Mouse (Mus musculus): ENCODE results near the gene Sesn1. TPM values are rescaled to one million over a fixed set of nuclear protein-coding genes. Genes with fewer than 3 reads are reported as not detected.
"Not testable (repeated sequence)": the region's sequence is repeated elsewhere in the genome, so short reads cannot be mapped to it uniquely, and the experiment has no call there.

Gene Sesn1
- polyA plus RNA-seq, 1 experiment = 26.3 TPM

DNA sequence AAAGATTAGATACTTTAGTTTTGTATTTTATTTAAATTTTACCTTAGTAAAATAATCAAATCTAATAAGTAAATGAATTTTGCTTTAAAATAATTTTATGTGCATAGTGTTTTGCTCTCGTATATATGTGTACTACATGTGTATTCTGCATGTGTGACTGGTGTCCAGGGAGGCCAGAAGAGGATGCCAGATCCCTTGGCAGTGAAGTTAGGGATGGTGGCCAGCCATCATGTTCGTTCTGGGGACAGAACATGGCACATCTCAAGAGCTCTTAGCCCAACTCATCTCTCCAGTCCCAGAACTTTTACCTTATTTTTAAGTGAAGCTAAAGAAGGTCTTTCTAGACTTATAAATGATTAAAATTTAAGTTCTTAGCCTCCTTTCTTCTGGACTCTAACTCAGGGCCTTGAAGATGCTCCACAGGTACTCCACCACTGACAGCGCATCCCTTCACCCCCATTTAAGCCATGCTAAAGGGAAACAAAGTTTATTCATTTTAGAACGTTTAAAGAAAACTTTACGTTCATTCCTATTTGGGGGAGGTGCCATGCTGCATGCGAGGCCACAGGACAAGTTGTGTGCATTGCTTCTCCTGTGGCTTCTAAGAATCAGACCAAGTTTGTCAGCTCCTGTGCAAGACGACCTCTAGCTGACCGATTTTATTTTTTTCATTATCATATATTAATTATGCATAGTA lies 8.4 kb downstream of the Sesn1 start:
- 83% methylated on average over 8 of the region's 8 CpGs for WGBS
- H3K4me3 ChIP-seq (replicated peaks; ENCODE audit: control insufficient read depth, low read depth, low read length) = no peak overlapping the region
- peaks cover 4% of the 10 kb centered on the region for H3K4me1 ChIP-seq (ENCODE audit: control insufficient read depth, insufficient read depth, low read length)

DNA sequence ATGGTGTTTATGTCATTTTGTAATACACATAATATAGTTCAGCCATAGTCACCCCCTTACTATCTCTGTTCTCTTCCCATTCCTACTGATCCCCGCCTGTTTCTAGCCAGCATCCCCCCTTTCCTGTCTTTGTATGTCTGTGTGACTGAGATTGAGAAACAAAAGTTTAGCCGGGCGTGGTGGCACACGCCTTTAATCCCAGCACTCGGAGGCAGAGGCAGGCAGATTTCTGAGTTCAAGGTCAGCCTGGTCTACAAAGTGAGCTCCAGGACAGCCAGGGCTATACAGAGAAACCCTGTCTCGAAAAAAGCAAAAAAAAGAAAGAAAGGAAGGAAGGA lies 9.0 kb downstream of the Sesn1 start:
- H3K4me1 ChIP-seq (ENCODE audit: control insufficient read depth, insufficient read depth, low read length); H3K27ac ChIP-seq (ENCODE audit: control insufficient read depth, insufficient read depth, low read depth, low read length, poor library complexity); H3K4me3 ChIP-seq (replicated peaks; ENCODE audit: control insufficient read depth, low read depth, low read length): not testable (repeated sequence)
- WGBS = 74% methylated on average over 6 of the region's 6 CpGs

More for the DNA sequence above, 8.4 kb downstream of the Sesn1 start:
- TF ChIP-seq CTCF (IDR thresholded peaks at IDR 0.05; ENCODE audit: control insufficient read depth, insufficient read depth, low read length) (no peak), POLR2A (IDR thresholded peaks at IDR 0.05; ENCODE audit: borderline replicate concordance, control insufficient read depth, low read depth, low read length) (no peak)
- no peak overlapping the region for H3K27ac ChIP-seq (ENCODE audit: control insufficient read depth, insufficient read depth, low read depth, low read length, poor library complexity)

DNA sequence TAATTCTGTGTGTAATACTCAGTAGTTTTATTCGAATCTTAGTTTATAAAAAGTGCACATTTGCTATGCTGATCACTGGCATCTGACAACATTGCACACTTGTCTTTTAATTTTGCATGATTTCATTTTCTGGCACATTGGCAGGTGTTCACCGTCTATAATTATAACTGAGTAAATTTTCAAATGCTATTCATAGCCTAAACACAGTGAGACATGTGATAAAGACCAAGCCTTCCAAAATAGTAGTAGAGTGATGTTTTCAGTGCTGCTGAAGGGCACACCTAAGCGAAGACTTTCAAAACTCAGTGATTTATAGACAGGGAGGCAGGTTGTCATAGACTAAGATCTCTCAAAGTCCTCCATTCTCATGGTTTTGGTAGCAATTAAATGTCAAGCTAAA lies 9.6 kb downstream of the Sesn1 start:
- TF ChIP-seq CTCF (IDR thresholded peaks at IDR 0.05; ENCODE audit: control insufficient read depth, insufficient read depth, low read length) = no peak
- TF ChIP-seq POLR2A (IDR thresholded peaks at IDR 0.05; ENCODE audit: borderline replicate concordance, control insufficient read depth, low read depth, low read length) = no peak
- Histone ChIP-seq H3K4me1 (ENCODE audit: control insufficient read depth, insufficient read depth, low read length) (peaks cover 2% of the 10 kb centered on the region; the same call in 1 of the 2 replicates), H3K4me3 (replicated peaks; ENCODE audit: control insufficient read depth, low read depth, low read length) (no peak overlapping the region), H3K27ac (ENCODE audit: control insufficient read depth, insufficient read depth, low read depth, low read length, poor library complexity) (no peak overlapping the region)
- 86% methylated on average over 3 of the region's 3 CpGs for WGBS

DNA sequence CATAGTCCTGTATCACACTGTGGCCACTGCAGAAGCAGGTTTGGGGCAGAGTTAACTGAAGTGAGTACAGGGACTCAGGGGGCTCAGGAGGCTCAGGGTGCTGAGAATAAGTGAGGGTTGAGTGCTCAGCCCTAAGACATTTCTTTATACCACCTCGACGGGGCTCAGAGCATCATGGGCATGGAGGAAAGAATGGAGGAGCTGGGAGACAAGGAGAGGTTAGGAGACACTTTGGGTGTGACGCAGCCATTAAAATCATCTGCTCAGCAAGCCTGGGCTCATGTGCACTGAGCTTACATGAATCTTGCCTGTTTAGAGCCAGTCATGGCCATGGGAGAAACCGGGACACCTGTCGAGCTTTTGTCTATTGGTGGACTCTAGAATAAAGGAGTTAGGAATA lies 10.7 kb downstream of the Sesn1 start:
- no peak for TF ChIP-seq CTCF (IDR thresholded peaks at IDR 0.05; ENCODE audit: control insufficient read depth, insufficient read depth, low read length)
- no peaks in the 10 kb centered on the region; the same call in 1 of the 2 replicates for H3K4me1 ChIP-seq (ENCODE audit: control insufficient read depth, insufficient read depth, low read length)
- no peak overlapping the region for H3K4me3 ChIP-seq (replicated peaks; ENCODE audit: control insufficient read depth, low read depth, low read length)
- H3K27ac ChIP-seq (ENCODE audit: control insufficient read depth, insufficient read depth, low read depth, low read length, poor library complexity) = no peak overlapping the region
- WGBS = 94% methylated on average over 5 of the region's 5 CpGs

DNA sequence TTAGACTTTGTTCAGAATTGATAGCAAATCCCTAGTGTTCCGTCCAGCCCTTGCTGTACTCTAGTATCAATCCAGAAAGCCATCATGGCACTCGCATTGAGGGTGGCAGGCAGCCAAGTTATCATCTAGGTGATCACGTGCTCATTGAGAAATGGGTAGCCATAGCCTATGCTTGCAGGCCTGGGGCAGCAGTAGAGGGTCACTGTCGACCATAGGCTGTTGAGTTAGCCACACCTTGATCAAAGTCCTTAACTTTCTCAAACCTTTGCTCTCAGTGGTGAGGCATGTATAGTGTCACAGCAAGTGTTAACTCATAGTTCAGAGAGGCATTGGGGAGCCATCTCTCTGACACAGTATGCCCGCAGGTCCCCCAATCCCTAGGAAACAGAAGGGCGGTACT lies 11.4 kb downstream of the Sesn1 start:
- WGBS = 84% methylated on average over 6 of the region's 6 CpGs
- no peak overlapping the region for H3K4me3 ChIP-seq (replicated peaks; ENCODE audit: control insufficient read depth, low read depth, low read length)
- H3K4me1 ChIP-seq (ENCODE audit: control insufficient read depth, insufficient read depth, low read length) = no peaks in the 10 kb centered on the region; the same call in 1 of the 2 replicates
- H3K27ac ChIP-seq (ENCODE audit: control insufficient read depth, insufficient read depth, low read depth, low read length, poor library complexity) = no peak overlapping the region
- TF ChIP-seq POLR2A (IDR thresholded peaks at IDR 0.05; ENCODE audit: borderline replicate concordance, control insufficient read depth, low read depth, low read length) = no peak
- no peak for TF ChIP-seq CTCF (IDR thresholded peaks at IDR 0.05; ENCODE audit: control insufficient read depth, insufficient read depth, low read length)

DNA sequence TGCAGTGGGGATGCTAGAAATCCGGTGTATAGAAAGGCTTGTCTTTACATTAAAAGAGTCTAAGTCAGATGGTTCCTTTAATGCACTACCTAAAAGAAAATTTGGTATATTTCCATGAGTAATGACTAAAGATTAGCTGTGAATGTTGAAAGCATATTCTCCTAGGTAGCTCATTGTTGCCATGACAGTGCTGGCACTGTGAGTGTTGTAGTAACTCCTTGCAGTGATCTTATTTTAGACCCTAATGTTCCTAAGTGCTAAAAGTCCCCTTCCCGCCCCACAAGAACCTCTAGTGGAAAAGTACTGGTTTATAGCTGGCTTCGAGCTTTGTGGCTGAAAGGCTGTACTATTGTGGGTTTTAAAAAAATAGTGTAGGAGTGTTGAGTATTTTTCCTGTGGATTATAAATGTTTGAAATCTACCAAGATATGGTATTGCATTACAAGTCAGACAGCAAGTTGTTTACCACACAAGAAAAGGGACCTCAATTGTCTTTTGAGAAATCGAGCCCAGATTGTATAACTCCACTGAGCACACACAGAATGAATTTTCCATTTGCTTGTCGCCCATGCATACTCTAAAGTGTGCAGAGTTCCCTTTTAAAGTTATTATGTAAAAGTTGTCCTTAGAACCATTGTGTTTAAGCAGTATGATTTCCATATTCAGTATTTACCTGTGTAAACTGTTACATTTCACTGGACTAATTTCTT lies 13.0 kb downstream of the Sesn1 start:
- TF ChIP-seq POLR2A (IDR thresholded peaks at IDR 0.05; ENCODE audit: borderline replicate concordance, control insufficient read depth, low read depth, low read length) (no peak), CTCF (IDR thresholded peaks at IDR 0.05; ENCODE audit: control insufficient read depth, insufficient read depth, low read length) (no peak)
- H3K4me1 ChIP-seq (ENCODE audit: control insufficient read depth, insufficient read depth, low read length) = no peaks in the 10 kb centered on the region; the same call in 1 of the 2 replicates
- WGBS = 53% methylated on average over 5 of the region's 5 CpGs
- no peak overlapping the region for H3K27ac ChIP-seq (ENCODE audit: control insufficient read depth, insufficient read depth, low read depth, low read length, poor library complexity)
- no peak overlapping the region for H3K4me3 ChIP-seq (replicated peaks; ENCODE audit: control insufficient read depth, low read depth, low read length)

DNA sequence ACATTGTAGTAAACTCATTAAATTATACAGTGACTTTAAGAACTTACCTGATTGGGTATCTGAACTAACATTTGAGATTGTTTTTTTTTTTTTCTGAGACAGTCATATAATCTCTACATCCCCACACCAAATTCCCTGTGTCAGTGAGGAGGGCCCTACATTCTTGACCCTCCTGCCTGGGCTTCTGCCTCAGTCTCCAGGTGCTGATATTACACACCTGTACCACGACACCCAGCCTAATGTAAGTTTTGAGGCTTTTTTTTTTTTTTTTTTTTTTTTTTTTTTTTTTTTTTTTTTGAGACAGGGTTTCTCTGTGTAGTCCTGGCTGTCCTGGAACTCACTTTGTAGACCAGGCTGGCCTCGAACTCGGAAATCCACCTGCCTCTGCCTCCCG lies 13.5 kb downstream of the Sesn1 start:
- H3K4me1 ChIP-seq (ENCODE audit: control insufficient read depth, insufficient read depth, low read length); H3K4me3 ChIP-seq (replicated peaks; ENCODE audit: control insufficient read depth, low read depth, low read length); H3K27ac ChIP-seq (ENCODE audit: control insufficient read depth, insufficient read depth, low read depth, low read length, poor library complexity): not testable (repeated sequence)
- WGBS = 80% methylated on average over 4 of the region's 4 CpGs

DNA sequence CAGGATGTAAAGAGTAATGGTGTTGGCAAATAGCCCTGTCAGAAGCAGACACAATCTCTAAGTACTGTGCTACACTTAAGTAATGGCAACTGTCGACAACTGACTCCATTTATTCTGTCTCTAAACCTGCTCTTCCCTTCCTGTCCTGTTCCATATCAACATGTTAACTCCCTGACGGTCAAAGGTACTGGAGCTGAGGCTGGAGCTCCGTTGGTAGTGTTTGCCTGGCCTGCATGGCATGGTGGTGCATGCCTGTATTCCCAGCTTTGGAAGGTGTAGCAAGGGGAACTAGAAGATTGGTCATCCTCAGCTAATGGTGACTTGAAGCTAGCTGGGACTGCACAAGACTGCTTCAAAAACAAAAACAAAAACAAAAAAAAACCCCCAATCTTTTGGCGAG lies 14.2 kb downstream of the Sesn1 start:
- 77% methylated on average over 4 of the region's 4 CpGs for WGBS
- TF ChIP-seq CTCF (IDR thresholded peaks at IDR 0.05; ENCODE audit: control insufficient read depth, insufficient read depth, low read length) (no peak), POLR2A (IDR thresholded peaks at IDR 0.05; ENCODE audit: borderline replicate concordance, control insufficient read depth, low read depth, low read length) (no peak)
- Histone ChIP-seq H3K4me1 (ENCODE audit: control insufficient read depth, insufficient read depth, low read length) (no peaks in the 10 kb centered on the region; the same call in 1 of the 2 replicates), H3K27ac (ENCODE audit: control insufficient read depth, insufficient read depth, low read depth, low read length, poor library complexity) (no peak overlapping the region), H3K4me3 (replicated peaks; ENCODE audit: control insufficient read depth, low read depth, low read length) (no peak overlapping the region)

DNA sequence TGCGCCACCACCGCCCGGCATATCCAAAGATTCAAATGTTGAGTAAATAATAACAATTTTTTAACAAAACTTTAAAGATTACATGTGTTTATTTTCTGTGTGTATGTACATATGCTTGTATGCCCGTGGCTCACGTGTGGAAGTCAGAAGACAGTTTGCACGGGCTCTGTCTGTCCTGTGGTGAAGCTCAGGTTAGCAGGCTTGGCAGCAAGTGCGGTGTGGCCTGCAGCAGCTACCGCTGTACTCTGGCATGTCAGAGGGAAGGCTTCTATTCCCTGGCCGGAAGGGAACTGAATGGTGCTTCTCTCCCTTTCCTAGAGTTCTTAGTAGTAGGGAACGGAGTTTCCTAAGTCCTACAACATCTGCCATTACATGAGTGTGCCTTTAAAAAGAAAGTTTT lies 15.3 kb downstream of the Sesn1 start:
- Histone ChIP-seq H3K4me3 (replicated peaks; ENCODE audit: control insufficient read depth, low read depth, low read length) (no peak overlapping the region), H3K4me1 (ENCODE audit: control insufficient read depth, insufficient read depth, low read length) (no peaks in the 10 kb centered on the region; the same call in 1 of the 2 replicates), H3K27ac (ENCODE audit: control insufficient read depth, insufficient read depth, low read depth, low read length, poor library complexity) (no peak overlapping the region)
- no peak for TF ChIP-seq POLR2A (IDR thresholded peaks at IDR 0.05; ENCODE audit: borderline replicate concordance, control insufficient read depth, low read depth, low read length)
- TF ChIP-seq CTCF (IDR thresholded peaks at IDR 0.05; ENCODE audit: control insufficient read depth, insufficient read depth, low read length) = no peak
- WGBS = 86% methylated on average over 10 of the region's 10 CpGs
